20 mouse cellular contexts compared by ENCODE assay signal in genomic region chr11:70084563-70084962, GRCm38 (mm10). TPM values are rescaled to one million over a fixed set of nuclear protein-coding genes. Genes with fewer than 3 reads are reported as not detected.
DNase-seq lines count a peak whose midpoint lies in the region; ATAC-seq and TF ChIP-seq lines count a peak whose summit lies in the region.
"Had no signal": no experiment of that assay in that cellular context is flagged by ENCODE, and none has a peak within 500 bp of the region (broad histone marks: within the 10 kb centered on the region; RNA-seq: fewer than 3 reads in every experiment).

No protein-coding gene starts in this region.

- H3K27me3 ChIP-seq in forebrain, embryonic 10.5 days (ENCODE audit: poor library complexity, severe bottlenecking) = no peaks in the 10 kb centered on the region
- no peaks in the 10 kb centered on the region for H3K27me3 ChIP-seq in forebrain, embryonic 13.5 days
- no peaks in the 10 kb centered on the region for H3K27me3 ChIP-seq in liver, postnatal 0 days (ENCODE audit: insufficient read depth, low read length)
- 0 out of 2 replicates have a peak, but pooled peaks cover 5% of the 10 kb centered on the region for H3K27me3 ChIP-seq in liver, embryonic 12.5 days (replicated peaks)
- H3K27me3 ChIP-seq: embryonic facial prominence, embryonic 13.5 days had no signal

- no peak overlapping the region for H3K9ac ChIP-seq in forebrain, embryonic 13.5 days
- no peak overlapping the region for H3K9ac ChIP-seq in liver, postnatal 0 days (replicated peaks)
- no peak overlapping the region for H3K9ac ChIP-seq in liver, embryonic 12.5 days
- H3K9ac ChIP-seq: embryonic facial prominence, embryonic 13.5 days had no signal

- H3K27ac ChIP-seq in forebrain, embryonic 10.5 days = 0 out of 2 replicates have a peak overlapping the region, but pooled peaks have one; percentile 8
- no peak overlapping the region for H3K27ac ChIP-seq in forebrain, embryonic 13.5 days
- H3K27ac ChIP-seq in liver, postnatal 0 days (ENCODE audit: low read depth) = no peak overlapping the region
- H3K27ac ChIP-seq in liver, embryonic 12.5 days = no peak overlapping the region
- H3K27ac ChIP-seq: embryonic facial prominence, embryonic 13.5 days had no signal

- H3K4me2 ChIP-seq in forebrain, embryonic 13.5 days = no peak overlapping the region
- H3K4me2 ChIP-seq in liver, postnatal 0 days (ENCODE audit: low read depth, low read length) = no peak overlapping the region
- no peak overlapping the region for H3K4me2 ChIP-seq in liver, embryonic 12.5 days
- H3K4me2 ChIP-seq: embryonic facial prominence, embryonic 13.5 days had no signal

- H3K4me1 ChIP-seq in forebrain, embryonic 10.5 days = no peaks in the 10 kb centered on the region
- no peaks in the 10 kb centered on the region for H3K4me1 ChIP-seq in forebrain, embryonic 13.5 days
- peaks cover 7% of the 10 kb centered on the region for H3K4me1 ChIP-seq in liver, postnatal 0 days (ENCODE audit: insufficient read depth)
- no peaks in the 10 kb centered on the region for H3K4me1 ChIP-seq in liver, embryonic 12.5 days
- H3K4me1 ChIP-seq: embryonic facial prominence, embryonic 13.5 days had no signal

- DNase-seq in forebrain, embryonic 10.5 days (ENCODE audit: extremely low spot score, low spot score) = no peak
- no peak for DNase-seq in liver, postnatal 0 days
- DNase-seq in brain, adult 2 months (ENCODE audit: low read depth, low spot score) = peak; percentile 33
- no peak for DNase-seq in embryo, embryonic 10 days (ENCODE audit: low spot score)
- no peak for DNase-seq in kidney, postnatal 4 days
- DNase-seq: cerebellum, postnatal 10 days; kidney, postnatal 36 days; liver; right cerebral cortex, postnatal 4 days had no signal

- no peaks in the 10 kb centered on the region; the same call in 1 of the 2 replicates for H3K9me3 ChIP-seq in forebrain, embryonic 10.5 days
- H3K9me3 ChIP-seq in forebrain, embryonic 13.5 days (replicated peaks) = no peaks in the 10 kb centered on the region
- 0 out of 2 replicates have a peak, but pooled peaks cover 4% of the 10 kb centered on the region for H3K9me3 ChIP-seq in liver, postnatal 0 days (ENCODE audit: low read length)
- H3K9me3 ChIP-seq in liver, embryonic 12.5 days (replicated peaks) = no peaks in the 10 kb centered on the region

- TF ChIP-seq EP300 in liver, postnatal 0 days (IDR thresholded peaks at IDR 0.05; ENCODE audit: low read depth) = no peak

- WGBS in forebrain, embryonic 10.5 days = 84% methylated on average over 8 of the region's 8 CpGs
- 89% methylated on average over 8 of the region's 8 CpGs for WGBS in forebrain, embryonic 13.5 days
- WGBS in liver, postnatal 0 days (ENCODE audit: insufficient replicate concordance) = 60% methylated on average over 8 of the region's 8 CpGs
- WGBS in liver, embryonic 12.5 days (ENCODE audit: insufficient replicate concordance) = 44% methylated on average over 8 of the region's 8 CpGs

- no peak for ATAC-seq in forebrain, embryonic 13.5 days
- 0 out of 2 replicates have a peak, but pooled peaks have one; percentile 27 for ATAC-seq in liver, postnatal 0 days
- ATAC-seq in liver, embryonic 12.5 days = no peak
- peak; percentile 85 for ATAC-seq in megakaryocyte, adult 5-6 weeks (ENCODE audit: poor library complexity, severe bottlenecking)
- ATAC-seq: forebrain, embryonic 14.5 days; intestine, postnatal 0 days had no signal

- no peak for TF ChIP-seq CTCF in liver, postnatal 0 days (IDR thresholded peaks at IDR 0.05; ENCODE audit: low read depth)

- H3K4me3 ChIP-seq in forebrain, embryonic 10.5 days = no peak overlapping the region
- no peak overlapping the region for H3K4me3 ChIP-seq in forebrain, embryonic 13.5 days
- no peak overlapping the region for H3K4me3 ChIP-seq in liver, postnatal 0 days (ENCODE audit: low read depth, low read length)
- no peak overlapping the region for H3K4me3 ChIP-seq in liver, embryonic 12.5 days
- H3K4me3 ChIP-seq: embryonic facial prominence, embryonic 13.5 days had no signal

- no peaks in the 10 kb centered on the region for H3K36me3 ChIP-seq in forebrain, embryonic 10.5 days (replicated peaks)
- no peaks in the 10 kb centered on the region for H3K36me3 ChIP-seq in forebrain, embryonic 13.5 days (ENCODE audit: poor library complexity, severe bottlenecking)
- H3K36me3 ChIP-seq in liver, postnatal 0 days (replicated peaks; ENCODE audit: insufficient read depth, low read length) = no peaks in the 10 kb centered on the region
- no peaks in the 10 kb centered on the region for H3K36me3 ChIP-seq in liver, embryonic 12.5 days
- H3K36me3 ChIP-seq: embryonic facial prominence, embryonic 13.5 days had no signal

RNA-seq across cellular contexts. Expression of gene Asgr2, which starts 7.9 kb away (rescaled TPM):
- not detected in 2 replicates for polyA plus RNA-seq in forebrain, embryonic 10.5 days (2016; fragmentation: Nextera tagmentation; extraction: Ambion mirVana)
- polyA plus RNA-seq in forebrain, embryonic 13.5 days (2015; fragmentation: Nextera tagmentation; extraction: Ambion mirVana) = not detected in 2 replicates
- polyA plus RNA-seq in liver, postnatal 0 days (2015; fragmentation: Nextera tagmentation; extraction: Ambion mirVana) = 48.3 and 53.3 TPM in 2 replicates
- 4.3 and 4.8 TPM in 2 replicates for polyA plus RNA-seq in liver, embryonic 12.5 days (2016; fragmentation: Nextera tagmentation; extraction: Ambion mirVana)
- total RNA-seq in megakaryocyte, adult 5-6 weeks (2015) = 0.16 and 0.27 TPM in 2 replicates
- total RNA-seq in megakaryocyte, adult 5-6 weeks (2017) = 2.1 and 3.0 TPM in 2 replicates
- total RNA-seq: gastrocnemius, adult 8-10 months; left cerebral cortex, postnatal 10 days; megakaryocyte-erythroid progenitor cell, adult 5-6 weeks; MEL had no signal
- polyA plus RNA-seq: embryonic facial prominence, embryonic 13.5 days; forebrain, embryonic 14.5 days; hindbrain, embryonic 11.5 days had no signal

RNA-seq across cellular contexts. Expression of gene Asgr1, which starts 30.7 kb away (rescaled TPM):
- polyA plus RNA-seq in forebrain, embryonic 10.5 days (2016; fragmentation: Nextera tagmentation; extraction: Ambion mirVana) = 0.71 and 1.2 TPM in 2 replicates
- 0.37 and 0.59 TPM in 2 replicates for polyA plus RNA-seq in forebrain, embryonic 13.5 days (2015; fragmentation: Nextera tagmentation; extraction: Ambion mirVana)
- polyA plus RNA-seq in liver, postnatal 0 days (2015; fragmentation: Nextera tagmentation; extraction: Ambion mirVana) = 458 and 462 TPM in 2 replicates
- polyA plus RNA-seq in liver, embryonic 12.5 days (2016; fragmentation: Nextera tagmentation; extraction: Ambion mirVana) = 0.51 and 0.63 TPM in 2 replicates
- total RNA-seq in megakaryocyte, adult 5-6 weeks (2015) = not detected in 2 replicates
- not detected in 2 replicates for total RNA-seq in megakaryocyte, adult 5-6 weeks (2017)
- total RNA-seq: gastrocnemius, adult 8-10 months; megakaryocyte-erythroid progenitor cell, adult 5-6 weeks; MEL had no signal
- polyA plus RNA-seq: intestine, postnatal 0 days had no signal

RNA-seq across cellular contexts. Expression of gene Mgl2, which starts 45.6 kb away (rescaled TPM):
- not detected in 2 replicates for polyA plus RNA-seq in forebrain, embryonic 10.5 days (2016; fragmentation: Nextera tagmentation; extraction: Ambion mirVana)
- 0.32 TPM in 1 of 2 replicates, not detected in the other for polyA plus RNA-seq in forebrain, embryonic 13.5 days (2015; fragmentation: Nextera tagmentation; extraction: Ambion mirVana)
- polyA plus RNA-seq in liver, postnatal 0 days (2015; fragmentation: Nextera tagmentation; extraction: Ambion mirVana) = 1.5 TPM in 2 replicates
- polyA plus RNA-seq in liver, embryonic 12.5 days (2016; fragmentation: Nextera tagmentation; extraction: Ambion mirVana) = 0.72 and 0.80 TPM in 2 replicates
- total RNA-seq in megakaryocyte, adult 5-6 weeks (2015) = 3.3 and 4.5 TPM in 2 replicates
- 3.3 and 4.5 TPM in 2 replicates for total RNA-seq in megakaryocyte, adult 5-6 weeks (2017)
- total RNA-seq: megakaryocyte-erythroid progenitor cell, adult 5-6 weeks had no signal

Comparison
In these comparisons a context has a peak if more than half of its experiments do, and no peak if none do; other contexts are left out.
1. ATAC-seq: peak in liver, postnatal 0 days (single experiment) and megakaryocyte, adult 5-6 weeks (single experiment); none in forebrain, embryonic 13.5 days (single experiment) and liver, embryonic 12.5 days (single experiment).
2. RNA of gene Asgr1, which starts 30.7 kb away (polyA plus RNA-seq): 458 to 462 TPM in liver, postnatal 0 days; 0.71 to 1.2 TPM in forebrain, embryonic 10.5 days, 0.51 to 0.63 TPM in liver, embryonic 12.5 days and 0.37 to 0.59 TPM in forebrain, embryonic 13.5 days; every median in the first group is over 100 times any median in the second.